Mouse (Mus musculus): ENCODE results near the gene Gm45233.

Gene Gm45233

DNA sequence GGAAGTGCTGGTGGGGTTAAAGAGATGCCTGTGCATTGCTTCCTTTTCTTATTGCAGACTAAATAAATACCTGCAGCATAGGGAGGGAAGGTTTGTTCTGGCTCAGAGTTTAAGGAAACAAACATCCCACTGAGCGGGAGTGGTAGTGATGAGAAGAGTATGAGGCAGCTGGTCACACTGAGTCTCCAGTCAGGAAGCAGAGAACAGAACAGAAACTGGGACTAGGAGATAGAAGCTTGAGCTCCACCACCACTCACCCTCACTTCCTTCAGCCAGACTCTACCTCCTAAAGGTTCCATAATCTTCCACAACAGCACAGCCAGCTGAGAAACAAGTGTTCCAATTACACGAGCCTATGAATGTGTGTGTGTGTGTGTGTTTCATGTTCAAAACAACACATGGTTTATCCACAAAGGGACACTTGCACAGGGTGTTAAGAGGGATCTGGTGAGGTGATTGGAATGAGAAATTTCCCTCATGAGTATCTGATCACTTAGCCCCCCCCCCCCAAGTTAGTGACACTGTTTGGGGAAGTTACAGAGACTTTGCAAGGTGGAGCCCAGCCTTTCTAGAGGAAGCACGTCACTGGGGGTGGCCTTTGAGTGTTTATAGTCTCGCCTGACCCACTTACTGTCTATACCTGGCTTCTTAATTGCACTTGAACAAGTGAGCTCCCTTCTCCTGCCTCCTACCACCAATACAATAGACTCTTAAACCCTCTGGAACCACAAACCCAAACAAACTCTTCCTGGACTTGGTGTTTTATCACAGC is 68.0 kb downstream of the Gm45233 start:
- DNase-seq (ENCODE audit: low read depth): no peak

DNA sequence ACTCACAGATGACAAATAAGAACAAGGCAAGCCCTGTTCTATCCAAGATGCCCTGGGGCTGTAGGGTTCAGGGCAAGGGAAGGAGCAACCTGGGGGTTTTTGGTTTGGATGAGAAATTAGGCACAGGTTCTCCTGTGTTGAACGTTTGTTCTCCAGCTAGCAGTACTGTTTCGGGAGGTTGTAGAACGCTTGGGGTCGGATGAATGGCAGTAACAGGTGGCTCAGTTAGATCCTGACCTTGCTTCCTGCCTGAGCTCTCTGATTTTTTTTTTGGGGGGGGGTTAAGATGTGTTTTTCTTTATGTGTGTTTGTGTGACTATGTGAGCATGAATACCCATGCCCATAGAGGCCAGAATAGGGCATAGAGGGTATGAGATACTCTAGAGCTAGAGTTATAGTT is 68.6 kb downstream of the Gm45233 start:
- no peak for DNase-seq (ENCODE audit: low read depth)
